Mouse (Mus musculus) common myeloid progenitor, adult 5-6 weeks (primary cell): ENCODE results near the gene Tdrd12. TPM values are rescaled to one million over a fixed set of nuclear protein-coding genes. Genes with fewer than 3 reads are reported as not detected.

ENCODE experiments used
- ATAC-seq: replicated peaks from 2 replicates; pipeline ENCODE4 v1.8.0; 2016; ENCODE audit warnings: low read depth, mild to moderate bottlenecking, moderate TSS enrichment, inconsistent platforms; ENCODE audit not compliant: poor library complexity, severe bottlenecking
- total RNA-seq: library from RNA; stranded (forward); fragments of 200-1000, 187-1606 nt; gene quantifications from 2 replicates; pipeline ENCODE4 v1.2.3, GENCODE M21; 2017

The Tdrd12 gene
- total RNA-seq, 1 experiment from 2014 or later = not detected

GRCm38 (mm10) chr7:35460971-35461370, 76.6 kb downstream of the Tdrd12 start:
- ATAC-seq = no peak

GRCm38 (mm10) chr7:35456091-35456814, 81.3 kb downstream of the Tdrd12 start:
- ATAC-seq = no peak

GRCm38 (mm10) chr7:35448867-35449266, 88.7 kb downstream of the Tdrd12 start:
- ATAC-seq = no peak

GRCm38 (mm10) chr7:35447996-35448846, 89.3 kb downstream of the Tdrd12 start, which contains the start of gene Slc7a9:
Slc7a9 (plus strand) TSS chr7:35448796.
- no peak for ATAC-seq

GRCm38 (mm10) chr7:35447501-35447900, 90.0 kb downstream of the Tdrd12 start:
- ATAC-seq = no peak

GRCm38 (mm10) chr7:35435266-35435665, 102.3 kb downstream of the Tdrd12 start:
- ATAC-seq = no peak

- no peak for ATAC-seq
These were observed 109.4 kb downstream of the Tdrd12 start for GRCm38 (mm10) chr7:35428146-35428545.

GRCm38 (mm10) chr7:35423071-35423470, 114.5 kb downstream of the Tdrd12 start:
- ATAC-seq = no peak

Other genes starting within 250 kb of the Tdrd12 start
- 16.6 and 19.0 TPM in 2 replicates for gene Gpatch1, start 219.3 kb downstream of the Tdrd12 start, total RNA-seq
- gene Rhpn2, start 203.6 kb downstream of the Tdrd12 start, total RNA-seq = 0.46 TPM in 1 of 2 replicates, not detected in the other
- gene Faap24, start 140.9 kb downstream of the Tdrd12 start, total RNA-seq = 12.1 and 12.5 TPM in 2 replicates
- gene Cep89, start 140.7 kb downstream of the Tdrd12 start, total RNA-seq = 10.1 and 10.6 TPM in 2 replicates
- gene Slc7a9, start 88.9 kb downstream of the Tdrd12 start, total RNA-seq = not detected in 2 replicates
- 50.9 and 53.3 TPM in 2 replicates for gene Nudt19, start 18.6 kb upstream of the Tdrd12 start, total RNA-seq
- 1.4 and 2.1 TPM in 2 replicates for gene Rgs9bp, start 47.8 kb upstream of the Tdrd12 start, total RNA-seq
- 42.0 and 50.0 TPM in 2 replicates for gene Ankrd27, start 48.5 kb upstream of the Tdrd12 start, total RNA-seq
- 88.4 and 108 TPM in 2 replicates for gene Pdcd5, start 109.8 kb upstream of the Tdrd12 start, total RNA-seq
- gene Dpy19l3, start 216.7 kb upstream of the Tdrd12 start, total RNA-seq = 17.6 and 23.5 TPM in 2 replicates